Mouse (Mus musculus): ENCODE measurements around the gene Abat.

DNA sequence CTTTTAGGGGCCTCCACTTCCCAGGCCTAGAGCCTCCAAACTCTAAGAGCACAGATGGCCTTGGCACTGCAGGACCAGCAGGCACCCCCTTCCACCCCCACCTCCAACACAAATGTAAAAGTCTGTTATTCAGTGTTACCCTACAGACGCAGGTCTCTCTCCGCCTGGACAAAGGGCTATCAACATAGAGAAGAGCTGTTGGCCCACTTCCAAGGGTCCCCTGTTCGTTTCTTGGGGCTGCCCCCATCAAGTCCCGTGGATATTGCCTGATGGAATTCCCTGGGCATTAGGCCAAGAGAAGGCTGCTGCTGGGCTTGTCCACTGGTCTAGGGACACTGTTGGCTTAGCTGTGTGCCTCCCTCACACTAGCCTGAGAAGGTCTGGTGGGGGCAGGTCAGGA, 951 bp downstream of the Abat start:
- TF ChIP-seq CTCF (IDR thresholded peaks at IDR 0.05; ENCODE audit: low read depth, low read length) (no peak), POLR2A (IDR thresholded peaks at IDR 0.05; ENCODE audit: extremely low read depth, insufficient read depth, low read length) (no peak)

All from liver, adult 2 months (tissue).